Mouse (Mus musculus): ENCODE measurements at regions not wholly inside any gene's neighbourhood (a gene's known extent, or its start where the extent isn't known, plus 50 kb on each side); places are given as distances from the start of the nearest gene placed in this dataset.

DNA sequence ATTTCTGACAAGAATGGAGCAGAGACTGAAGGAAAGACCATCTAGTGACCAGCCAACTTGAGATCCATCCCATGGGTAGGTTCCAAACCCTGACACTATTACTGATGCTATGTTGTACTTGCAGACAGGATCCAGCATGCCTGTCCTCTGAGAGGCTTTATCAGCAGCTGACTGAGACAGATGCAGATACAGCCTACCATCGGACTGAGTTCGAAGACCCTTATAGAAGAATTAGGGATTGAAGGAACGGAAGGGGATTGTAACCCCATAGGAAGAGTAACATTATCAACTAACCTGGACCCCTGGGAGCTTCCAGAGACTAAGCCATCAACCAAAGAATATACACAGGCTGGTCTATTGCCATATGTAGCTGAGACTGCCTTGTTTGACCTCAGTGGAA is 183.1 kb upstream of the Adcy2 start:
- DNase-seq (ENCODE audit: inconsistent age in 2 of 2, low spot score in 1 of 2): no peak

DNA sequence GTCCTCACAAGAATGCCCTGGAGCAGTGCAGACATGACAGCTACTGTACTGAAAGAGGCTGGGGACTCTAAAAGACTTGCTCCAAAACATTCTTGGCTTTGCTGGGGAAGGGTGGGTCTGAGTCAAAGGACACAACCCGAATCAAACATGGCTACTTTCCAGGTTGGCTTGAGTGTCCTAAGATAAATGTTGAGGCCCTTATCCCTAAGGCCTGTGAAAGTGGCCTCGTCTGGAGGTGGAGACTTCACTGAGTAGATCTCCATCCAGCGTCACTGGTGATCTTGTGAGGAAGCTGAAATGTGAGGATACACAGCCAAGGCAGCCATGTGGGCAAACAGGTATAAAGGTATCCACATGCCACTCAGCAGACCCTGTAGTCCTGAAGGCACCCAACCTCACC is 191.3 kb upstream of the Adcy2 start:
- DNase-seq (ENCODE audit: inconsistent age in 2 of 2, low spot score in 1 of 2): no peak

DNA sequence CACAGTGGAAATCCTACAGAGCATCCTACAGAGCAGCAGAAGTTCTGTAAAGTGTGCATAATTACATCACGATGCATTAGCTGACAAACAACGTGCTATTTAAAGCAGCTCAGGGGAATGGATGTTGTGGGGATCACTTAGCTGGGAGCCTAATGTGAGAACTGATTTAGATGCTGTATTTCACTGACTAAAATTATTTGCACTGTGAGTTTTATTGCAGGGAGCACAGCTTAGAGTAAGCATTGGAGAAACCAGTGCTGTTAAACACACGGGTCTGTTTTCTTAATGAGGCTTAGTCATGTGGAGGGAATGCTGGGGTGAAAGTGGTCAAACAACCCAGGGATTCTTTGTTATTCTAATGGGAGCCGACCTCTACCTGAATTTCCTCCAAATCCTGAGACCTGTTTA is 197.1 kb upstream of the Adcy2 start:
- no peak for DNase-seq (ENCODE audit: inconsistent age in 2 of 2, low spot score in 1 of 2)

DNA sequence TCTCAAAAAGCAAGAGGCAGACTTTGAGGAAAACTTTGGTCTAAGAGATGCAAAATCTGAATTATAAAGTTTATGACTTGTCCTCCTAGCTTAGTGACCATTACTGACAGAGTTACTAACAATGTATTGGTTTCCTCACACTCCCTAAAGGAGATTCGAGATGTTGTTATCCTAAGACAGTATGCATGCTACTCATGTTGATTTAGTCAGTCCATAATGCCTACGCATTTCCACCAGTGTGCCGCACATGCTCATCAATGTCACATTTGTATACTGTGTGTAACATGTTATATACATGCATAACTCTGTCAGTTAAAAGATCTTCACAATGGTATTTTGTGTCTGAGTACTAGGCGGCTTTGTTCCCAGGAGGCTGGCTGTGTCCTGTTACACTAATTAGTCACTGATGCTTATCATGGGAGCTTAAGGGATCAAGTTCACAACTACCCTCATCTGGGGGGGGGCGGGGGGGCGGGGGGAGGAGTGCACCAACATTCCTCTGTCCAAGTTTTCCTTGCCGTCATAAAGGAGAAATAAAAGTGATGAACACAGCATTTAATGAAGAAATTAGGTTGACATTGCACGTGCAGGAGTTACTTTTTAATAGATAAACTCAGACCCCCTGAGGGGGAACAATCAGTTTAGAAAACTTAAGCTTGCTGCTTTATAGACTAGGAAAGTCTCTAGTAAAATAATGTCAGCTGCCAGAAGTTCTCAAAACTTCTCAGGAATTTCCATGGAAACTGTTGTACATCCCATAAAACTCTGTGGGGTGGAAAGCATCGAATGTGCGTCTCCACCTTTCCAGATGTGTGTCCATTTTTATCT is 208.6 kb upstream of the Adcy2 start:
- DNase-seq (ENCODE audit: inconsistent age in 2 of 2, low spot score in 1 of 2): no peak

DNA sequence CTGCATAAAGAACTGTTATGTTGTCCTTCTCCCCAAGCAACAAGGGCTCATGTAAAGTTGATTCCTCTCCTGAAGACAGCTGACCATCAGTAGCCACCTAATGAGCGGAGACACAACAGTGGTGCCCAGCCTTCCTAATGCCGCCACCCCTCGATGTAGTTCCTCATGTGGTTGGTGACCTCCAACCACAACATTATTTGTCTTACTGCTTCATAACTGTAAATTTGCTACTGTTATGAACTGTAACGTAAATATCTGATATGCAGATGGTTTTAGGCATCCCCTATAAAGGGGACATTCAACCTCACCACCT is 209.2 kb upstream of the Adcy2 start:
- no peak for DNase-seq (ENCODE audit: inconsistent age in 2 of 2, low spot score in 1 of 2)

DNA sequence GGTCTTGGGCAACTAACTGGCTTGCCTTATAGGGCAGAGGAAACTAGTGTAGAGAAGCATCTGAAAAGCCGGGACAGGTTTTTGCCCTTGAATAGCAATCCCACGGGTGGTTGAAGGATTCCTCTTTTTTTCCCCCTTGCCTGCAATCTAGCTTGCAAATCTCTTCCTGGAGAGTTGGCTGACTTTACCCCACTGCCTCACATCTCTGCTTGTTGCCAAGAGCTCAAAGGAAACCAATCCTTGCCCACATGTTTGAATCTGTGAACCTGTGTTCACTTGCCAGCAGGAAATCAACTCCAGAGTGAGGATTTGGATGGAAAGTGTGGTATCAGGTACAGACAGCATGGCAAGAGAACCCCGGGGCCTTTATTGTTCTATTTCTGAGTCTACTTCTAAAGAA is 217.2 kb upstream of the Adcy2 start:
- DNase-seq (ENCODE audit: inconsistent age in 2 of 2, low spot score in 1 of 2): no peak

DNA sequence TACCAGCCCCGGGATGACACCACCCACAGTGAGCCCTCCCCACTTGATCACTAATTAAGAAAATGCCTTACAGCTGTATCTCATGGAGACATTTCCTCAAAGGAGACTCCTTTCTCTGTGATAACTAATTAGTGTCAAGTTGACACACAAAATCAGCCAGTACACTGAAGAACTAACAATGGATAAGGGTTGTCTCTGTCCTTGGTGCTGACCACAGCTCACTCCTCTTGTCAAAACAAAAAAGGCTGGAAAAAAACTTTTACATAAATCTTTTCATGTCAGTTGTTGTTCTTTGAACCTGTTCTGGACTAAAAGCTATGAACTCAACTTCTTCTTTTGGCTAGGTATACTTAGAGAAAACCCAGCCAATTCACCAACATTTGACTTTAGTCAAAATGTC is 221.1 kb upstream of the Adcy2 start:
- DNase-seq (ENCODE audit: inconsistent age in 2 of 2, low spot score in 1 of 2): peak in 1 of 2 experiments; percentile 36

DNA sequence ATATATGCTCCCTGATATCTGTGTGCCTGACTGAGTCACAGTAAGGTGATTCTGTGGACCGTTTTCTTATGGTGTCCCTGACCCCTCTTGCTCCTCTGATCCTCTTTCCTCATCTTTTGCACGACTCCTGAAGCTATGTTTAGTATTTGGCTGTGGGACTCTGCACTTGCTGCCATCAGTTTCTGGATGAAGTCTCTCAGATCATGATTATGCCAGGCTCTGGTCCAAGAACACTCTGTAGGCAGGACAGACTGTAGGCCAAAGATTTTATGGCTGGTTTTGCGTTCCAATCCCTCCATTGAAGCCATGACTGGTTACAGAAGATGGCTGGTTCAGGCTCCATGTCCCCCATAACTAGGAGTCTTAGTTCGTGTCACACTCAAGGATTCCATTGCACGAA is 227.2 kb upstream of the Adcy2 start:
- no peak for DNase-seq (ENCODE audit: inconsistent age in 2 of 2, low spot score in 1 of 2)

DNA sequence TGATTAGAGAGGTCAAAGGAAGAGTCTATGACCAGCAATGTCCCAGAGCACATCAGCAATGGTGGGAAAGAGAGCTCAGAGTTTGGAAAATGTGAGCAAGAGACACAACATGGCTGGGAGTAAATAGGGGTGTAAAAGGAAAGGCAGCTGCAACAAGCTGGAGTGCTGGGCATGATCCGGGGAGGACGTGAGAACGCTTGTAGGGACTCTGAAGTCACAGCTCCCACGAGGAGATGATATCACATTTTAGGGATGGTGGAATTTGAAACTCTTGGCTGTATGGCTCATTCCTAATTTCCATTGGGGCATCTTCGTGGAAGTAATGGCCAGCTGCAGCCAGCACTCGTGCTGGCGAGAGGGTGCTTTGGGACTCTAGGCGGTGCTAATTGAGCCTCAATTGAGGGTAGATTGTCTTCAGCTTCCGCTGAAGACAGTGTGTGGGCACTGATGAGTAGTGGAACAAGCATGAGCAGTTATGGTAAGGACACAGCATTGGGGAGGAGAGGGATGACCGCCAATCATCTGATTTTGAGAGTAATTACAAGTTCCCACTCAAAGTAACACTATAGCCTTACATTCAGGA is 231.1 kb upstream of the Adcy2 start:
- no peak for DNase-seq (ENCODE audit: inconsistent age in 2 of 2, low spot score in 1 of 2)

DNA sequence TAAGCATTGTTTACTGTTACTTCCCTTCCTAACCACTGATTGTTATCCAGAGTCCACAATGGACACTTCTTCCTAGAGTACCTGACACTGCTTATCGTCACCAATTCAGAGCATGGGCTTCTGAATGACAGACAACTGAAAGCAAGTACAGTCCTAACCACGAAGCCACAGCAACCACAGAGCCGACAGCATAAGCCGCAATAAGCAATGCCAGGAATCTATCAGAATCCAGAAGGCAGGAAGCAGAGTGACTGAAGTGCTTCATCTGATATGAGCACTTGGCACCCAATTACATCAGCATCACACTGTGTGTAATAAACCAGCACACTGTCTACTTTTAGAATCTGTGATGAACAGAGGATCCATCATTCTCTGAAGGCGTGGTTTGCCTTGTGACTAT is 237.0 kb upstream of the Adcy2 start:
- DNase-seq (ENCODE audit: inconsistent age in 2 of 2, low spot score in 1 of 2): no peak

DNA sequence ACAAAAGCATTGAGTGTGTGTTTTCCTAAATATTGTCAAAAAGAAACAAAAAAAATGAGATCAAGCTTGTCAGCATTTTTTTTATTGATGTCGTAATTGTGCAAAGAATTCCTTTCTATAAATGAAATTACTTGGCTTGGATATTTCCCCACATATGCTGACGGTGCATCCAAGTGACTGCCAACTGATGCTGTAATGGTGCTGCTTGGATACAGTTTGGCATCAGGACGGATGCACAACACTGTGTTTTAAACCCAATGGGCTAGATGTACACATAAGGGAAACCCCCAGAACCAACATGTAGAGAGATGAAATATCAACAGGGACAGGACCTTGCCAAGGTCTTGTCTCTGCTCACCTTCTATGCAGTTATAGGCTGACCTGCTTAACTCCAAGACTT is 238.6 kb upstream of the Adcy2 start:
- DNase-seq (ENCODE audit: inconsistent age in 2 of 2, low spot score in 1 of 2): no peak

DNA sequence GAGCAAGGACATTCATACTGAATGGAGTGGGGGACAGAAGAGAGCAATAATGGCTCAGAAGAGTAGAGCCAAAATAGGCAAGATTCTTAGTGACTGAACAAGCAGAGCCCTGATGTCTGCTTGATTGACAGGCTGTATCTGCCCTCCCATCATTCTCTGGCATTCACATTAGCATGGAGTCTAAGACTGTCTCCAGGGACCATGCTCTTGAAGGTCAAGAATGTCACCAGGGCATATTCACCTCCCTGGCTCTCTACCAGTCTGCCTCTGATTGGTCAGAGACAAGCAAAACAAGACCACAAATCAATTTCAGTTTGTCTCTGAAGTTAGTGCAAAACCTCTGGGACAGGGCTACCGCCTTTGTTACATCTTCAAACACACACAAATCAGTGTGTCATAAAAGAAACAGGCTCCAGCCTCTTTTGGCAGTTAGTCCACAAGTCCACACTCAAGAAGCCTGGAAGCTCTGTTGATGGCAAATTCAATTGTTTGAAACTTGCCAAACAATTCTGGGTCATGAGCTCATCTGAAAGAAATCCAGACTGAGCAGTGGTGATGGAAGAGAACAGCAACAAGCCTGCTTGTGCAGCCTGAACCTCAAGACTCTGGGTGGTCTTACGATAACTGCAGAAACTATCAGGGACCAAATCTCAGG is 240.0 kb upstream of the Adcy2 start:
- DNase-seq (ENCODE audit: inconsistent age in 2 of 2, low spot score in 1 of 2): no peak

DNA sequence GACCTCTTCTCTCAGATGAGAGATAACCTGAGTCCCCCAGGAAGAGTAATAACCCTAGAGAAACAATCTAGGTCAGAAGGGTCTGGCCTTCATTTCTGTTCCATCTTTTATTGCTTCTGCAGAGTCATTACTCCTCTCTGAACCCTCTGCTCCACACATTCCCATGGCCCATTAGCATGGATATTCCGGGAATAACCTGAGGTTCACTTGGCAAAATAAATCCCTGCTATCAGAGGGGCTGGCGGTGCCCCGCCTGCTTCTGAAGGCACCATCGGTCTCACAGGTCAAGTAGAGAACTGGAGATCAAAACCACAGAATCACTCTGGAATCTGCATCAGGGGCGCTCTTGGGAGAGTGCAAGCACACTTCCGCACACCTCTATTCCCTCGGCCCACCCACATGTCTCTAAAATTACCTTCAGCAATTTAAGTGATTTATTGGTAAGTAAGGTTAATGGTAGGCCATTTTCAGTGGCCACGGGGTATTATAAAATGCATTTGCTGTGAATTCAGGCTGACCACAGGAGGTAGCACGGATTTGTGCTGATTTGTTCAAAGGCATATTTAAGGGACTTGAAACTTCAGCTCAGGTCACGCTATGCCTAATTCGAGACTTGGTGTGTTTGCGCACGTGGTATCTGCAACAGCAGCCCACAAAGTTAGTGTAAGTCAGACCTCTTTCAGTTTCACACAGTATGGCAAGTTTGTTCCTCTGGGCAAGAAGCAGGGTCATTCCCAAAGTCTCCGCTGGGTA is 243.4 kb upstream of the Adcy2 start:
- DNase-seq (ENCODE audit: inconsistent age in 2 of 2, low spot score in 1 of 2): no peak

DNA sequence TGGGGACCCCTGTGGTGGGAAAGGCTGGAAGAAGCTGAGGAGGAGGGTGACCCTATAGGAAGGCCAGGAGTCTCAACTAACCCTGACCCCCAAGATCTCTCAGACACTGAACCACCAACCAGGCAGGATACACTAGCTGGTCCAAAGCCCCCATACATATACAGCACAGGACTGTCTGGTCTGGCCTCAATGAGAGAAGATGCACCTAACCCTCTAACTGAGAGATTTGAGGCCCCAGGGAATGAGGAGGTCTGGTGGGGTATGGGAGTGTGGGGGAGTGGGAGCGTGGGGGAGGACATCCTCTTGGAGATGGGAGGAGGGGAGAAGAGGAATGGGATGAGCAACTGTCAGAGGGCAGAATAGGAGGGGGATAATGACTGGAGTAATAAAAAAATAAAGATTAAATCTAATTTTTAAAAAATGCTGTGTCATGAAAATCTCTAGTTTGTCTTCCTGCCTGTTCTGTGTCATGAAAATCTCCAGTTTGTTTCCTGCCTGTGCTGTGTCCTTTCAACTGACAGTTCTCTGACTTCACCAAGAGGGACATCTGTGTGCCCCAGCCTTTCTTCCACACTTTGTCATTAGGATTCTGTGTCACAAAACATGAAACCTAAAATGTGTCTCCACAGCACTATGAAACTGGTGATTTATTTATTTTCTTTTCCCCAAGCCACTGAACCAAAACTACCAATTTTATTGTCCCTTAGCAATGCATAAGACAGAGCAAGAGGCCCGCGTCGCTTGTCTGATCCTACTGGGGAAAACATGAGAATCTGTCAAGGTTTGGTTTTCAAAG is 251.2 kb upstream of the Adcy2 start:
- DNase-seq (ENCODE audit: inconsistent age in 2 of 2, low spot score in 1 of 2): no peak

DNA sequence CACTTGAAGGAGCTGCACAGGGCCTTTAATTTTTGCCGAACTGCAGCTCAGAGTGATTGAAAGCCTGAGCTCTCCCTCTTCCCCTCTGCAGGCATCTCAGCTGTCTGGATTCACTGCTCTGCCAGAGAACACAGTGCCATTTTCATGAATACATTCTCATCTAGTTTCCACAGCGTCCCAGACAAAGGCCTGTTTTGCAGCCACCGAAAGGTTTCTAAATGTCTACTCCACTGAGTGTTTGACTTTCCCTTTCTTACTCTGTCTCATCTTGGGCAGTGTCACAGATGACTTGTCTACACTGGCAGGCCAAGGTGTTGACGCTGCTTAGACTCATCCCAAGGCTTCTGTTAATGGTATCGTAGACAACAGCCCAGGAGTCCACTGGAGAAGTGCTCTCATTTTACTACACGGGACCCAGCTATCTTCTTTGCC is 251.8 kb upstream of the Adcy2 start:
- no peak for DNase-seq (ENCODE audit: inconsistent age in 2 of 2, low spot score in 1 of 2)

DNA sequence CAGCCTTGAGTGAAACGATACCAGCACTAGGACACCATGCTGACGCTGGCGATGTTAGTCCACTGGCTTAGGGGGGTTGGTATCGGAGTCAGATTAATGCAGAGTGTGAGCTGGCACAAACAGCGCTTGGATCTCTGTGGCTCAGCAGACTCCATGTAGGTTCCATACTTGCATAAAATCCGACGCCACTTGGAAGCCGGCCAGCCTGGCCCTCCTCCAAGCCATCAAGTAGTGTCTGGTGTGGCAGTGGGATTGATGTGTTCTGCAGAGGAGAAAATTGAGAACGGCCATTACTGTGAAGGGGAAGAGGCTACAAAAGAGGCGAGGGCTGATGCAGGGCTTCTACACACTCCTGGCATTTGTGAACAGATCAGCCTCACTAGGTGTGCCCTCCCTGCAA is 253.0 kb upstream of the Adcy2 start:
- peak in 1 of 2 experiments; percentile 26 for DNase-seq (ENCODE audit: inconsistent age in 2 of 2, low spot score in 1 of 2)

DNA sequence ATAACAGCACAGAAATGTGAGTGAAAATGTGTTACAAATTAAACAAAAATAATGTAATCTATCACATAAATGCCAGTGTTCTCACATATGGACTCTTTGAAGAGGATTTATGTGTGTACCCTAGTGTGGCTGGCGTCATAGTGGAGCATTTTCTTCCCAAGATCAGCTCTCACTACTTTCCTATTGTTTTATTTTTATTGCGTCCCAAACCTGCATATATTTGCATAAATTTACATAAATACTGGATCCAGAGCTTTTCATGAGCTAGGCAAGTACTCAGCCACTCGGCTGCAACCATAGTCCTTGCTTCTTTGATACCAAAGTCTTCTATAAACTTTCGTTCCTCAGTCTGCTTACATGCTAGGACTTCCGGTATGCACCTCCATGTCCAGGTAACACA is 261.1 kb upstream of the Adcy2 start:
- no peak for DNase-seq (ENCODE audit: inconsistent age in 2 of 2, low spot score in 1 of 2)

DNA sequence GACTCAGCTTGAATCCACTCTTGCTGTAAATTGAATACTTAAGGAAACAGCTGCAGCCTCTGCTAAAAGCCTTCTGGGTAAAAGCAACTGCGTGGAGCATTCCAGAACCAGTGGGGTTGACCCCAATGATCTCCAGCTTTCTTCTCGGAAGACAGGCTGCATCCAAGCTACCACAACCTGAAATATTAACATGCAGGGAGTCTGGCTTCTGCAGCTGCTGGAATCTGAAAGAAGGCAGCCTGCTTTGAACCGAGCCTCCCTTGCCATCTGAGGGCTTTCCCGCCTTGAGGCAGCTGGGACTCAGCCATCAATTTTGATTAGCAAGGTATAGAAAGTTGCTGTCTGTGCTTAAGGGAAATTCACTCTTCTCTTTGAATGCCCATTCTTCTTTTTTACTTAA is 261.6 kb upstream of the Adcy2 start:
- DNase-seq (ENCODE audit: inconsistent age in 2 of 2, low spot score in 1 of 2): no peak

DNA sequence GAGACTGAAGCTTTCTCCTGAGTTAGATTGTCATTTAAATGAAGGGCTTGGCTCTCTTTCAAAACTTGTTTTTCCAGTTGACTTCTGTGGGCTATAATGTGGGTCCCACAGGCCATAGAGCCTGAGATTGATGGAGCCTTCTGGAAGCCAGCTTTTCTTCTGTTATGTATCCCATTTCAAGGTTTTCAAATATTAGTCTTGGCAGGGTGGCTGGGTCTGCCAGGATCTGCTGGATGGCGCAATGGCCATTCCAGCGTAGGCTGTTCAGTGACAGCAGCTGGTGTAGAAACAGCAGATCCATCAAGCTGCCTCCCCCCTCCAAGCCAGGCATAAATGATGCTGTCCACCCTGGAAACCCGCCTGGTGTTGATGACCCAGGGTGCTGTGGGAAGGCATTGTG is 264.4 kb upstream of the Adcy2 start:
- no peak for DNase-seq (ENCODE audit: inconsistent age in 2 of 2, low spot score in 1 of 2)

DNA sequence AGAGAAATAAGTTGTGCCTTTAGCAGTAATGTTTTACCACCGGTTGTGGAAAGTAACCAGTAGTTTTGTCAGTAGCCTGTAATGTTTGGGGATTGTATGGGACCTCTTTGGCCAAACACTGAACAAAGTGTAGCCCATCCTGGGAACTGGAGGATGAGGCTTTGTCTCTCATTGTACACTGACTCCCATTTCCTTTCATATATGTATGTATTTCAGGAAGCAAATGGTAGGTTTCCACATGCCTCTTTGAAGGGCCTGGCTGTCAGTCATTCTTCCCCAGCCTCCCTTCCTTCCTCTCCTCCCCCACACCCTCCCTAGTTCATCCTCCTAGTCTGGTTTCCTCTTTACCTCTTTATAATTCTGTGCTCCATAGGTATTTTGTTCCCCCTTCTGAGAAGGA is 266.7 kb upstream of the Adcy2 start:
- no peak for DNase-seq (ENCODE audit: inconsistent age in 2 of 2, low spot score in 1 of 2)

DNA sequence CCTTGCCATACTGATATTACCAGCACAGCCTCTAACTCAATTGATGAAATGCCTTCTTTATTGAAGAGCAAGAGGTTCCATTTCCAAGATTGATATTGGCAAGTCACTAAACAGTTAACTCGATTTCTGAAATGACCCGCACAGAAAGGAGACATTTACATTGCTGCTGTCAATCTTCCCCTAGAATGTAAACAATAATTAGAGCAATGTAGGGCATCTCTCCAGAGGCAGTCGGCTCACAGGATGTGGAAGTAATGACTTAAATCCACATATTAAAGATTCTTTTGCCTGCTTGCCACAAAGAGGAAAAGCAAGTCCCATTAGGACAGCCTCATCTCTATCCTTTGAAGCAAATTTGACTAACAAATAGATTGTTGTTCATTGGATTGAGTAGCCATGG is 261.0 kb upstream of the Nsun2 start:
- no peak for DNase-seq (ENCODE audit: inconsistent age in 2 of 2, low spot score in 1 of 2)
